Mouse (Mus musculus) left cerebral cortex, adult 9 months (tissue): ENCODE data around the gene Sox13.

Experiments used
- DNase-seq, 2 experiments: peaks; one replicate each; pipeline ENCODE4 v3.0.0; 2022; ENCODE audit warnings: low spot score in 2 of 2

Sox13 gene

GRCm38 (mm10) chr1:133431133-133431532 is 7.0 kb upstream of the Sox13 start:
- DNase-seq: no peak

- DNase-seq: no peak
Observed at GRCm38 (mm10) chr1:133424547-133425140, 467 bp upstream of the Sox13 start.

- no peak for DNase-seq
Observed at GRCm38 (mm10) chr1:133423166-133423542, 1.0 kb downstream of the Sox13 start.

- DNase-seq: no peak
Observed at GRCm38 (mm10) chr1:133422615-133423161, 1.5 kb downstream of the Sox13 start.

- DNase-seq: no peak
Observed at GRCm38 (mm10) chr1:133421975-133422570, 2.1 kb downstream of the Sox13 start.

GRCm38 (mm10) chr1:133421061-133421460 is 3.1 kb downstream of the Sox13 start:
- DNase-seq: no peak

- DNase-seq: no peak
Observed at GRCm38 (mm10) chr1:133420491-133420890, 3.7 kb downstream of the Sox13 start.

GRCm38 (mm10) chr1:133419178-133419834 is 4.9 kb downstream of the Sox13 start:
- DNase-seq: no peak

GRCm38 (mm10) chr1:133418164-133418800 is 5.9 kb downstream of the Sox13 start:
- no peak for DNase-seq

GRCm38 (mm10) chr1:133417539-133417938 is 6.6 kb downstream of the Sox13 start:
- no peak for DNase-seq

- DNase-seq: no peak
Observed at GRCm38 (mm10) chr1:133417113-133417512, 7.1 kb downstream of the Sox13 start.

GRCm38 (mm10) chr1:133416472-133416871 is 7.7 kb downstream of the Sox13 start:
- DNase-seq: no peak

GRCm38 (mm10) chr1:133415505-133415904 is 8.7 kb downstream of the Sox13 start:
- DNase-seq: no peak

- DNase-seq: no peak
Observed at GRCm38 (mm10) chr1:133415086-133415485, 9.1 kb downstream of the Sox13 start.

GRCm38 (mm10) chr1:133412941-133413340 is 11.2 kb downstream of the Sox13 start:
- DNase-seq: no peak

- DNase-seq: no peak
Observed at GRCm38 (mm10) chr1:133411506-133412147, 12.6 kb downstream of the Sox13 start.

- no peak for DNase-seq
Observed at GRCm38 (mm10) chr1:133409786-133410185, 14.4 kb downstream of the Sox13 start.

GRCm38 (mm10) chr1:133408880-133409516 is 15.2 kb downstream of the Sox13 start:
- DNase-seq: no peak

GRCm38 (mm10) chr1:133408321-133408720 is 15.9 kb downstream of the Sox13 start:
- no peak for DNase-seq

GRCm38 (mm10) chr1:133407436-133407835 is 16.7 kb downstream of the Sox13 start:
- no peak for DNase-seq

- DNase-seq: no peak
Observed at GRCm38 (mm10) chr1:133406614-133407013, 17.6 kb downstream of the Sox13 start.

GRCm38 (mm10) chr1:133404005-133404404 is 20.2 kb downstream of the Sox13 start:
- no peak for DNase-seq
